Mouse (Mus musculus) thymus, adult 2 months (tissue): ENCODE results near the gene Fam83b. TPM values are rescaled to one million over a fixed set of nuclear protein-coding genes. Genes with fewer than 3 reads are reported as not detected.

Experiments
- DNase-seq: peaks from one replicate; pipeline ENCODE4 v3.0.0; 2021
- H3K27ac ChIP-seq: fragments of 200-500 bp; 2 replicates; pipeline ENCODE4 v1.5.1; 2012; ENCODE audit warnings: low read length, control low read depth; ENCODE audit not compliant: control insufficient read depth, insufficient read depth
- H3K27me3 ChIP-seq: fragments of 200-500 bp; 2 replicates; pipeline ENCODE4 v1.6.1; 2012; ENCODE audit warnings: mild to moderate bottlenecking, low read length, moderate library complexity, mixed read lengths; ENCODE audit not compliant: control insufficient read depth, insufficient read depth
- H3K36me3 ChIP-seq: fragments of 200-500 bp; 2 replicates; pipeline ENCODE4 v1.6.1; 2012; ENCODE audit warnings: mild to moderate bottlenecking, low read length, moderate library complexity; ENCODE audit not compliant: control insufficient read depth, insufficient read depth
- H3K4me1 ChIP-seq: fragments of 200-500 bp; replicated peaks from 2 replicates; pipeline ENCODE4 v1.6.1; 2012; ENCODE audit warnings: low read length; ENCODE audit not compliant: control insufficient read depth, insufficient read depth
- H3K4me3 ChIP-seq: fragments of 200-500 bp; 2 replicates; pipeline ENCODE4 v1.5.1; 2012; ENCODE audit warnings: mild to moderate bottlenecking, low read length, control low read depth, moderate library complexity; ENCODE audit not compliant: control insufficient read depth, insufficient read depth
- CTCF ChIP-seq: fragments of 200-500 bp; IDR thresholded peaks from 2 replicates; pipeline ENCODE4 v1.5.1; 2012; ENCODE audit warnings: mild to moderate bottlenecking, control low read depth, low read length, moderate library complexity, borderline replicate concordance; ENCODE audit not compliant: control insufficient read depth, poor library complexity, insufficient read depth; ENCODE audit errors: extremely low read depth
- POLR2A ChIP-seq: fragments of 200-500 bp; IDR thresholded peaks from 2 replicates; pipeline ENCODE4 v1.6.1; 2012; ENCODE audit warnings: mild to moderate bottlenecking, low read length, control low read depth, moderate library complexity; ENCODE audit not compliant: control insufficient read depth, poor library complexity, insufficient read depth; ENCODE audit errors: extremely low read depth
- WGBS: fragments of 180-500 bp; shearing (Covaris S2); methylation state at CpG from one replicate; pipeline ENCODE4 v1.1.7; 2018; 5-methylcytosine and 5-hydroxymethylcytosine counted together
- polyA plus RNA-seq: library from polyadenylated mRNA; depleted of rRNA; stranded (reverse); fragments of >200 nt; gene quantifications from 2 replicates; pipeline ENCODE4 v1.2.3, GENCODE M21; 2012

The Fam83b gene
- polyA plus RNA-seq, 1 experiment = 0.20 TPM

DNA sequence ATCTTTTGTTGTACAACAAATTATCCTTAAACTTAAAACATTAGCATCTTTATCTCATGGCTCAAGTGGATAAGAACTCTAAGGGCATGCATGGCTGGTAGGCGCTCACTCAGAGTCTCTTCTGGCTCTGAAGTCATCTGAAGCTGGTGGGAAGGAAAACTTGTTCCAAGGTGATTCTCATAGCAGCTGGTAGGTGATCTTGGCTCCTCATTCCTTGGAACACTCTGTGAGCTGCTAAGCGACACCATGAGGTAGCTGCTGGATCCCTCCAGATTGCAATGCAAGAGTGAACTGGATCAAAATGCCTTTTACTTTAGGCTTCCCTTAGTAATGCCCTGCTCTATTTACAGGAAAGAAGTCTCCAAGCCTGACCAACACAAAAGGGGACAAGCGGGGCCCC lies 34.5 kb downstream of the Fam83b start:
- H3K36me3 ChIP-seq = no peaks in the 10 kb centered on the region
- no peak for DNase-seq
- H3K27me3 ChIP-seq = no peaks in the 10 kb centered on the region
- TF ChIP-seq CTCF (no peak), POLR2A (no peak)
- no peaks in the 10 kb centered on the region for H3K4me1 ChIP-seq
- H3K4me3 ChIP-seq = no peak overlapping the region
- no peak overlapping the region for H3K27ac ChIP-seq
- 94% methylated on average over 3 of the region's 3 CpGs for WGBS

GRCm38 (mm10) chr9:76531368-76531767 lies 35.5 kb downstream of the Fam83b start:
- TF ChIP-seq POLR2A (no peak), CTCF (no peak)
- Histone ChIP-seq H3K27me3 (no peaks in the 10 kb centered on the region), H3K4me1 (no peaks in the 10 kb centered on the region), H3K27ac (no peak overlapping the region), H3K36me3 (no peaks in the 10 kb centered on the region), H3K4me3 (no peak overlapping the region)
- WGBS = 89% methylated on average over 4 of the region's 4 CpGs
- DNase-seq = no peak

GRCm38 (mm10) chr9:76525592-76525991 lies 41.3 kb downstream of the Fam83b start:
- no peak overlapping the region for H3K27ac ChIP-seq
- H3K4me1 ChIP-seq = no peaks in the 10 kb centered on the region
- H3K36me3 ChIP-seq = no peaks in the 10 kb centered on the region
- H3K4me3 ChIP-seq = no peak overlapping the region
- no peaks in the 10 kb centered on the region for H3K27me3 ChIP-seq
- DNase-seq = no peak
- TF ChIP-seq CTCF (no peak), POLR2A (no peak)

- Histone ChIP-seq H3K36me3 (no peaks in the 10 kb centered on the region), H3K4me3 (no peak overlapping the region), H3K27ac (no peak overlapping the region), H3K27me3 (no peaks in the 10 kb centered on the region), H3K4me1 (no peaks in the 10 kb centered on the region)
- no peak for DNase-seq
- no peak for TF ChIP-seq POLR2A
These were observed 43.8 kb downstream of the Fam83b start for GRCm38 (mm10) chr9:76523075-76523474.

DNA sequence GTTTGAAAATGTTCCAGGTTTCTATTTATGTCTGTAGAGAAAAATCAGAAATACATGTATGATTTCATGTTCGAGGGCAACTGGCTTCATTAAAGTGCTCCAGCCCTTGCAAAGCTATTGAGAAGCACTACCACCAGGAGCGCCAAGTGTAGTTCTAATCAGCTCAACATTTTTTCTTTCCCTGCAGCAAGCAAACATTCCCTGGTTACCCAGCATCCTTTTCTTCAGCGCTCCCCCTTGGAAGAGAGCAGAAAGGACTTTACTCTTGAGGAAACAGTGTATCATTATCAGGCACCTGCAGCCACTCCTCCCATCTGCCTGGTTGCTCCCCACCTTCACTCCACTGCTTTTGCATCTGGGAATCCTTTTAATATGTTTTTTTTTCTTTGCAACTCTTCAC lies 45.3 kb downstream of the Fam83b start:
- no peaks in the 10 kb centered on the region for H3K27me3 ChIP-seq
- H3K36me3 ChIP-seq = no peaks in the 10 kb centered on the region
- no peak for DNase-seq
- WGBS = 92% methylated on average over 3 of the region's 3 CpGs
- H3K27ac ChIP-seq = no peak overlapping the region
- H3K4me1 ChIP-seq = no peaks in the 10 kb centered on the region
- no peak for TF ChIP-seq CTCF
- TF ChIP-seq POLR2A = no peak
- H3K4me3 ChIP-seq = no peak overlapping the region

GRCm38 (mm10) chr9:76518665-76519064 lies 48.3 kb downstream of the Fam83b start:
- TF ChIP-seq POLR2A = no peak
- TF ChIP-seq CTCF = no peak
- H3K27me3 ChIP-seq = no peaks in the 10 kb centered on the region
- H3K4me1 ChIP-seq = no peaks in the 10 kb centered on the region
- no peaks in the 10 kb centered on the region for H3K36me3 ChIP-seq
- no peak overlapping the region for H3K4me3 ChIP-seq
- no peak overlapping the region for H3K27ac ChIP-seq
- WGBS = 91% methylated on average over 1 of the region's 1 CpGs
- DNase-seq = no peak

DNA sequence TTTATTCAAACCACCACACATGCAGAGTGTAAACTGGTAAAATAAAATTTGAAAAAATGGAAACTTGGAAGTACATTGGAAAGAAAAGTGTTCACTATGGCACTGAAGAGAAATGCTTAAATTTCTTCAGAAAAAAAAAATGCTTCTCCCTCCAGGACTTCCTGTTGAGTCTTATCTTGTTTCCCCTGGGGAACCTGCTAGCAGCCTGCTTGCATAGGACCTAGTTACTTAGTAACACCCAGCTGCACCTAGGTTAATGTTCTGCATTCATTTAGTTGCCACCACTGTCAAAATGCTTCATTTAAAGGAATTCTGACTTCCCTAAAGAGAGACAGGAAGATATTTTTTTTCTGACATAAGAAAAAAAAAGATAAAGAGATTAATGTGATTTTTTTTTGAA lies 61.3 kb downstream of the Fam83b start:
- Histone ChIP-seq H3K4me3 (no peak overlapping the region), H3K4me1 (no peaks in the 10 kb centered on the region), H3K27ac (no peak overlapping the region), H3K36me3 (no peaks in the 10 kb centered on the region), H3K27me3 (no peaks in the 10 kb centered on the region)
- TF ChIP-seq POLR2A (no peak), CTCF (no peak)
- no peak for DNase-seq
